Mouse (Mus musculus): ENCODE results near the gene Usp46.

- TF ChIP-seq POLR2A (IDR thresholded peaks at IDR 0.05; ENCODE audit: control insufficient read depth in 1 of 2, insufficient read depth in 1 of 2, low read depth in 1 of 2, low read length in 2 of 2, poor library complexity in 1 of 2) = no peak
- no peak for TF ChIP-seq CTCF (IDR thresholded peaks at IDR 0.05 in 2 of 3, conservative IDR thresholded peaks at IDR 0.05 in 1 of 3; ENCODE audit: control insufficient read depth in 1 of 3, insufficient read depth in 1 of 3, low read depth in 2 of 3, low read length in 3 of 3, poor library complexity in 1 of 3, severe bottlenecking in 1 of 3)
- TF ChIP-seq POLR2AphosphoS2 (IDR thresholded peaks at IDR 0.05; ENCODE audit: low read length) = no peak
- TF ChIP-seq CHD1 (IDR thresholded peaks at IDR 0.05; ENCODE audit: low read depth, low read length) = no peak
- no peak for TF ChIP-seq UBTF (IDR thresholded peaks at IDR 0.05; ENCODE audit: borderline replicate concordance, insufficient read depth, low read depth, low read length)
Measured at GRCm38 (mm10) chr5:74042796-74043340, 25.4 kb downstream of the Usp46 start.

Data from MEL (cell line).